22 mouse cellular contexts compared by ENCODE assay signal in the genomic region with DNA sequence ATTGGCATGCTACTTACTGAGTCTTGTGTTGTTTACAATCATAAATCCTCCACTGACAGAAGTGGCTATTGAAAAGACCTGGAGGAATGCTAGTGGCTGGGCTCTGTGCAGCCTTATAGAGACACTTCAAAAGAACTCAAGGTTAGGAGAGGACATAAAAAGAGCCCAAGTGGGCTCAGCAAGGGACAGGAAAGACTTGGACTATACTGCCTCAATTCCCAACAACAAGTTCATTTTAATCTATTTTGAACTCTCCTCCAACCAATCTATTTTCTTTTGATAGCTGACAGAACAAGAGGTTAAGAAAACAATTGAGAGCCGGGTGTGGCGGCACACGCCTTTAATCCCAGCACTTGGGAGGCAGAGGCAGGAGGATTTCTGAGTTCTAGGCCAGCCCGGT.
"Had no signal": no experiment of that assay in that cellular context is flagged by ENCODE, and none has a peak within 500 bp of the region (broad histone marks: within the 10 kb centered on the region; RNA-seq: fewer than 3 reads in every experiment).

No protein-coding gene starts in this region.

- DNase-seq: heart, postnatal 10 days; heart, postnatal 14 days; heart, postnatal 36 days; heart, postnatal 4 days; kidney, adult 11 months; kidney, adult 18-20 months; kidney, adult 2 months; kidney, adult 8-10 months; kidney, adult 9 months; kidney, postnatal 10 days; kidney, postnatal 14 days; kidney, postnatal 25 days; kidney, postnatal 36 days; kidney, postnatal 4 days; layer of hippocampus, adult 9-11 months; layer of hippocampus, postnatal 36 days had no signal

- ATAC-seq: hindbrain, embryonic 16.5 days; hindbrain, postnatal 0 days; inflammation-experienced regulatory T-cells, adult 6 months; intestine, embryonic 15.5 days; intestine, embryonic 16.5 days; intestine, postnatal 0 days had no signal
